ENCODE assay signal across 20 mouse cellular contexts in the genomic region with DNA sequence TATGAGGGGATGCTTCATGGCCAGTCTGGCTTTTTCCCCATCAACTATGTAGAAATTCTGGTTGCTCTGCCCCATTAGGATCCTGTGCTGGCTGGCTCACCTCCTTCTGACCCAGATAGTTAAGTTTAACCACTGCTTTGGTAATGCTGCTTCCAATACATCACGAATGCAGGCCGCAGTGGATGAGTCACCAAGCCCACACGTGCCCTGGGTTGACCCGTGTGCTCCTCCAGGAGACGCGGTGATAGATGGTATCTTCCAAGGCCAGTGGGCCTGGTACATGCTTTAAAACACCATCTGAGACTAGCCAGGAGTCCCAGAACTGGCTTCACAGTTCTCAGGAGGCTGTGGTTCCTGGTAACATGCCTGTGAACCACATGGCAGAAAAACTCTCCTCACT.
A peak's percentile ranks its signal among the peaks of the same experiment; 100 is the strongest.
DNase-seq lines count a peak whose midpoint lies in the region; ATAC-seq lines count a peak whose summit lies in the region.
"Had no signal": no experiment of that assay in that cellular context is flagged by ENCODE, and none has a peak within 500 bp of the region (broad histone marks: within the 10 kb centered on the region; RNA-seq: fewer than 3 reads in every experiment).

No protein-coding gene starts in this region.

- ATAC-seq in megakaryocyte-erythroid progenitor cell, adult 5-6 weeks (replicated peaks; ENCODE audit: low FRiP score, low TSS enrichment, poor library complexity, severe bottlenecking), result no peak
- ATAC-seq in cerebellum, adult (ENCODE audit: insufficient number of reproducible peaks, low FRiP score, low TSS enrichment), result no peak
- ATAC-seq: forebrain, embryonic 13.5 days; forebrain, embryonic 16.5 days; intestine, postnatal 0 days had no signal

- peak; percentile 78 to 85 for DNase-seq in adrenal gland, adult (ENCODE audit: inconsistent age in 2 of 2, low spot score in 1 of 2)
- no peak for DNase-seq in adrenal gland, postnatal 4 days (ENCODE audit: low spot score in 2 of 2)
- peak; percentile 58 for DNase-seq in urinary bladder, postnatal 14 days (ENCODE audit: low spot score)
- no peak for DNase-seq in urinary bladder, adult 2 months (ENCODE audit: low spot score)
- peak; percentile 32 for DNase-seq in adrenal gland, postnatal 10 days
- DNase-seq in adrenal gland, postnatal 36 days, result peak; percentile 73 to 76
- DNase-seq: B cell, adult 2 months; cerebellum, adult 11-12 months; cerebellum, adult 8-10 months; cerebellum, postnatal 10 days; cerebellum, postnatal 36 days; gastrocnemius, postnatal 25 days; heart, adult 2 months; heart, postnatal 14 days; kidney, adult 2 months had no signal

Comparison
In these comparisons a context has a peak if more than half of its experiments do, and no peak if none do; other contexts are left out.
1. DNase-seq: peak in adrenal gland, adult (2 of 2), urinary bladder, postnatal 14 days (single experiment), adrenal gland, postnatal 10 days (single experiment) and adrenal gland, postnatal 36 days (2 of 2); none in adrenal gland, postnatal 4 days (0 of 2) and urinary bladder, adult 2 months (single experiment).